Mouse (Mus musculus) CD4-positive, CD25-positive, alpha-beta regulatory T cell, adult 2 months (primary cell): ENCODE measurements around the gene Actn1.

Source experiments
- DNase-seq: peaks from one replicate; pipeline ENCODE4 v3.0.0-alpha.2; 2012; ENCODE audit warnings: low read depth, low spot score

Gene Actn1

GRCm38 (mm10) chr12:80137246-80137645 lies 122.9 kb downstream of the Actn1 start:
- no peak for DNase-seq

- DNase-seq = no peak
Measured at GRCm38 (mm10) chr12:80136264-80136930, 123.8 kb downstream of the Actn1 start.

GRCm38 (mm10) chr12:80135173-80135572 lies 125.0 kb downstream of the Actn1 start:
- DNase-seq = no peak

GRCm38 (mm10) chr12:80133011-80133545 lies 127.1 kb downstream of the Actn1 start:
- DNase-seq = peak; percentile 66

GRCm38 (mm10) chr12:80132250-80133003 lies 127.7 kb downstream of the Actn1 start:
- peak; percentile 86 for DNase-seq

GRCm38 (mm10) chr12:80131359-80132249 lies 128.6 kb downstream of the Actn1 start:
- peak; percentile 57 for DNase-seq

GRCm38 (mm10) chr12:80130558-80131358 lies 129.4 kb downstream of the Actn1 start:
- peak; percentile 79 for DNase-seq

GRCm38 (mm10) chr12:80129531-80129930 lies 130.6 kb downstream of the Actn1 start:
- DNase-seq = peak; percentile 72

- DNase-seq = no peak
Measured at GRCm38 (mm10) chr12:80127191-80127762, 132.9 kb downstream of the Actn1 start.

GRCm38 (mm10) chr12:80125316-80125715 lies 134.9 kb downstream of the Actn1 start:
- DNase-seq = no peak

- no peak for DNase-seq
Measured at GRCm38 (mm10) chr12:80124756-80125155, 135.4 kb downstream of the Actn1 start.

GRCm38 (mm10) chr12:80124211-80124610 lies 136.0 kb downstream of the Actn1 start:
- no peak for DNase-seq

- DNase-seq = no peak
Measured at GRCm38 (mm10) chr12:80123227-80123803, 136.9 kb downstream of the Actn1 start.

GRCm38 (mm10) chr12:80121438-80121837 lies 138.7 kb downstream of the Actn1 start:
- DNase-seq = no peak

- no peak for DNase-seq
Measured at GRCm38 (mm10) chr12:80118588-80118987, 141.6 kb downstream of the Actn1 start.
